Mouse (Mus musculus) liver, adult 2 months (tissue): ENCODE results near the gene Tmem199. TPM values are rescaled to one million over a fixed set of nuclear protein-coding genes. Genes with fewer than 3 reads are reported as not detected.

ENCODE experiments used
- DNase-seq: peaks from one replicate; pipeline ENCODE4 v3.0.0-alpha.2; 2011; ENCODE audit warnings: low read depth, low spot score; ENCODE audit errors: extremely low read depth
- H3K27ac ChIP-seq: fragments of 200-500 bp; replicated peaks from 2 replicates; pipeline ENCODE4 v1.5.1; 2012; ENCODE audit warnings: low read depth, mild to moderate bottlenecking, control low read depth, inconsistent platforms, low read length; ENCODE audit not compliant: insufficient read depth
- H3K27me3 ChIP-seq: fragments of 200-500 bp; 2 replicates; pipeline ENCODE4 v1.6.1; 2012; ENCODE audit warnings: mild to moderate bottlenecking, moderate library complexity, low read length, inconsistent platforms; ENCODE audit not compliant: control insufficient read depth, insufficient read depth
- H3K36me3 ChIP-seq: fragments of 200-500 bp; 2 replicates; pipeline ENCODE4 v1.6.1; 2012; ENCODE audit warnings: low read length, inconsistent platforms; ENCODE audit not compliant: control insufficient read depth, insufficient read depth
- H3K4me1 ChIP-seq: fragments of 200-500 bp; 2 replicates; pipeline ENCODE4 v1.6.1; 2011; ENCODE audit warnings: low read length; ENCODE audit not compliant: control insufficient read depth, insufficient read depth
- H3K4me3 ChIP-seq: fragments of 200-500 bp; 2 replicates; pipeline ENCODE4 v1.5.1; 2011; ENCODE audit warnings: low read depth, mild to moderate bottlenecking, control low read depth, low read length, moderate library complexity; ENCODE audit not compliant: insufficient read depth
- H3K79me2 ChIP-seq: fragments of 200-500 bp; 2 replicates; pipeline ENCODE4 v1.6.1; 2012; ENCODE audit warnings: inconsistent platforms, mild to moderate bottlenecking, low read length, moderate library complexity; ENCODE audit not compliant: control insufficient read depth, insufficient read depth
- H3K9ac ChIP-seq: fragments of 200-500 bp; 2 replicates; pipeline ENCODE4 v1.6.1; 2012; ENCODE audit warnings: low read depth, mild to moderate bottlenecking, control low read depth, inconsistent platforms, low read length
- CTCF ChIP-seq: fragments of 200-500 bp; IDR thresholded peaks from 2 replicates; pipeline ENCODE4 v1.5.1; 2011; ENCODE audit warnings: low read depth, low read length, control low read depth
- POLR2A ChIP-seq: fragments of 200-500 bp; IDR thresholded peaks from 2 replicates; pipeline ENCODE4 v1.6.1; 2011; ENCODE audit warnings: low read length, control low read depth; ENCODE audit not compliant: insufficient read depth; ENCODE audit errors: extremely low read depth
- WGBS: fragments of 180-500 bp; shearing (Covaris S2); methylation state at CpG from one replicate; pipeline ENCODE4 v1.1.7; 2018; 5-methylcytosine and 5-hydroxymethylcytosine counted together
- polyA plus RNA-seq: library from polyadenylated mRNA; depleted of rRNA; stranded (reverse); fragments of >200 nt; gene quantifications from 2 replicates; pipeline ENCODE4 v1.2.3, GENCODE M21; 2012
- total RNA-seq: library from RNA; depleted of rRNA; stranded (reverse); fragments of >200 nt; gene quantifications from 2 replicates; pipeline ENCODE4 v1.2.3, GENCODE M21; 2014

Gene Tmem199
- total and polyA plus RNA-seq, 2 experiments: 6.1 to 7.7 TPM

DNA sequence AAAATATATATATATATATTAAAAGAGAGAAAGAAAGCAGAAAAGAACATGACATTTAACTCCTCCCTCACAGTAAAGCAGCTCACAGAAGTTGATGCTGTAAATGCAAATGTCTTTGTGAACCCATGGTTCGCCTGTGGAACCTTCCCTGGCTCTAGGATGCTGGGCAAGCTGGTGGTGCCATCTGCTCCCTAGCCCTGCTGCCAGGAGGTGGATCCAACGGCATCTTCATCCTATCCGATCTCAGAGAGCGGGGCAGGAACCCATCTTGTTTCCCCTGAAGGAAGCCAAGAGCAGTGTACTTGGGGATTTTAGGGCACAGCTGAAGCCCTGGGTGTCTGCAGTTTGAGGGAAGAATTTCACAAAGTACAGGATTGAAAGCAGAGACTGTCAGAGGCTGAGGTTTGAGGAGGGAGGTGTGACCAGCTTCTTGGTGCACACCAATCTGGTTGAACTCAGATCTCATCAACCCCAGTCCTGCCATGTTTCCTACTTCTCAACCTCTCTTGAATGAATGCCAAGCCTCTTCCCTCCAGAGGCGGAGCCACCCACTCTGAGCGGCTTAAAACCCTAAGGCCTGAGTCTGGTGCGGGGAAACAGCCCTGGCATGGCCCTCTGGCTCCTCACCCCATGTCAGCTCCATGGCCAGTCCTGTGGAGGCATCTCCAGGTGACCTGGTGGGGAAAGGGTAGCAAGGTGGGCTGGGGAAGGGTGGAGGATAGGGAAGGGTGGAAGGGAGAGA, 8.9 kb downstream of the Tmem199 start, which contains the start of gene Sebox:
Gene Sebox (plus strand): TSS at position 539 of the 742 bp plus-strand sequence.
- WGBS: 26% methylated on average over 7 of the region's 7 CpGs
- Histone ChIP-seq H3K4me1 (peaks cover 17% of the 10 kb centered on the region), H3K36me3 (peaks cover 16% of the 10 kb centered on the region), H3K9ac (no peak within 1 kb of the TSS), H3K27me3 (no peaks in the 10 kb centered on the region), H3K79me2 (peaks cover 13% of the 10 kb centered on the region; the same call in 1 of the 2 replicates), H3K4me3 (no peak within 1 kb of the TSS), H3K27ac (peak within 1 kb of the TSS; percentile 42)
- no peak for TF ChIP-seq CTCF
- 0 out of 2 replicates have a peak, but pooled peaks have one; percentile 27 for TF ChIP-seq POLR2A
- peak; percentile 80 for DNase-seq

- peak; percentile 67 for DNase-seq
- H3K36me3 ChIP-seq: peaks cover 7% of the 10 kb centered on the region
- H3K79me2 ChIP-seq: peaks cover 13% of the 10 kb centered on the region; the same call in 1 of the 2 replicates
- peaks cover 17% of the 10 kb centered on the region for H3K4me1 ChIP-seq
- H3K27ac ChIP-seq: peak overlapping the region; percentile 42
- H3K27me3 ChIP-seq: no peaks in the 10 kb centered on the region
- H3K4me3 ChIP-seq: peak overlapping the region; percentile 57
- no peak for TF ChIP-seq CTCF
- no peak for TF ChIP-seq POLR2A
- WGBS: 28% methylated on average over 20 of the region's 20 CpGs
- H3K9ac ChIP-seq: peak overlapping the region; percentile 53
Observed at GRCm38 (mm10) chr11:78501529-78501928, 10.4 kb downstream of the Tmem199 start.

- Histone ChIP-seq H3K4me3 (peak overlapping the region; percentile 89), H3K36me3 (peaks cover 7% of the 10 kb centered on the region), H3K79me2 (peaks cover 13% of the 10 kb centered on the region; the same call in 1 of the 2 replicates), H3K27me3 (no peaks in the 10 kb centered on the region), H3K9ac (peak overlapping the region; percentile 80), H3K4me1 (peaks cover 17% of the 10 kb centered on the region), H3K27ac (peak overlapping the region; percentile 95)
- TF ChIP-seq POLR2A (peak; percentile 55; the same call in 1 of the 2 replicates), CTCF (no peak)
- peak; percentile 91 for DNase-seq
- 18% methylated on average over 9 of the region's 9 CpGs for WGBS
Observed at GRCm38 (mm10) chr11:78500623-78501202, 11.3 kb downstream of the Tmem199 start.

GRCm38 (mm10) chr11:78499543-78499942, 12.4 kb downstream of the Tmem199 start:
- Histone ChIP-seq H3K4me1 (peaks cover 17% of the 10 kb centered on the region), H3K36me3 (peaks cover 7% of the 10 kb centered on the region), H3K9ac (peak overlapping the region; percentile 80), H3K4me3 (peak overlapping the region; percentile 89), H3K27me3 (no peaks in the 10 kb centered on the region), H3K27ac (peak overlapping the region; percentile 95), H3K79me2 (peaks cover 13% of the 10 kb centered on the region; the same call in 1 of the 2 replicates)
- WGBS: 13% methylated on average over 16 of the region's 16 CpGs
- DNase-seq: no peak
- no peak for TF ChIP-seq CTCF
- TF ChIP-seq POLR2A: no peak

DNA sequence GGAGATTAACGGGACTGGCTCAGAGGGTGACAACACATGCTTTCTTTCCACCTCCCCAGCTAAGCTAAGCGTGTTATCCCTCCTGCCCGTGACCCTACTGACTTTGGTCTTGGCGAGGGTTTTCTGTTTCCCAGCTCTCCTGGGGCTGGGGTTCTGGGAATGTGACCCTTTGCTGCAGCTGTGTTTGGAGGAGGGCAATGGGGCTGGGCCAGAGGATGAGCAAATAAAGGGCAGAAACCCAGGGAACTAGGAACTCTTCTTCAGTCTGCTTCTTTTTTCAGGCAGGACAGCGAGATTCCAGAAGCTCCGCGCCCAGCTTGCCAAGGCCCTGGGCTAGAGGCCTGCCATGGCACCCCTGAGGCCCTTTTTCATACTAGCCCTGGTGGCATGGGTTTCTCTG, 13.0 kb downstream of the Tmem199 start, which contains the start of gene Vtn:
Gene Vtn (plus strand): TSS at position 88 of the 400 bp plus-strand sequence.
- WGBS: 11% methylated on average over 7 of the region's 7 CpGs
- peak within 1 kb of the TSS; percentile 95 for H3K27ac ChIP-seq
- TF ChIP-seq POLR2A: peak; percentile 92
- TF ChIP-seq CTCF: no peak
- H3K79me2 ChIP-seq: peaks cover 13% of the 10 kb centered on the region; the same call in 1 of the 2 replicates
- H3K27me3 ChIP-seq: no peaks in the 10 kb centered on the region
- peaks cover 17% of the 10 kb centered on the region for H3K4me1 ChIP-seq
- H3K36me3 ChIP-seq: peaks cover 7% of the 10 kb centered on the region
- H3K9ac ChIP-seq: peak within 1 kb of the TSS; percentile 80
- H3K4me3 ChIP-seq: peak within 1 kb of the TSS; percentile 89
- DNase-seq: peak; percentile 97
